Mouse (Mus musculus) embryonic fibroblast, embryonic 13.5 days (primary cell): Measurements from ENCODE around the gene Pgm1. TPM values are rescaled to one million over a fixed set of nuclear protein-coding genes. Genes with fewer than 3 reads are reported as not detected.
A peak's percentile ranks its signal among the peaks of the same experiment; 100 is the strongest.

ENCODE experiments used
- H3K27ac ChIP-seq: 2 replicates; pipeline ENCODE4 v1.5.1; 2012; ENCODE audit warnings: low read length, control low read depth, inconsistent platforms; ENCODE audit not compliant: insufficient read depth
- H3K4me1 ChIP-seq: 2 replicates; pipeline ENCODE4 v1.6.1; 2011; ENCODE audit warnings: low read length; ENCODE audit not compliant: control insufficient read depth, insufficient read depth
- H3K4me3 ChIP-seq: 2 replicates; pipeline ENCODE4 v1.5.1; 2011; ENCODE audit warnings: mild to moderate bottlenecking, control low read depth, low read length; ENCODE audit not compliant: insufficient read depth
- CTCF ChIP-seq: IDR thresholded peaks from 2 replicates; pipeline ENCODE4 v1.5.1; 2011; ENCODE audit warnings: mild to moderate bottlenecking, control low read depth, low read length, moderate library complexity, borderline replicate concordance; ENCODE audit not compliant: insufficient read depth
- POLR2A ChIP-seq: IDR thresholded peaks from 2 replicates; pipeline ENCODE4 v1.6.1; 2011; ENCODE audit warnings: low read depth, mild to moderate bottlenecking, control low read depth, low read length, moderate library complexity
- polyA plus RNA-seq: library from polyadenylated mRNA; stranded (reverse); fragments of >200 nt; gene quantifications from 2 replicates; pipeline ENCODE4 v1.2.4, GENCODE M21; 2011; ENCODE audit warnings: low read depth; ENCODE audit not compliant: missing spikeins, insufficient read length

The Pgm1 gene
- polyA plus RNA-seq, 1 experiment = 39.7 TPM

DNA sequence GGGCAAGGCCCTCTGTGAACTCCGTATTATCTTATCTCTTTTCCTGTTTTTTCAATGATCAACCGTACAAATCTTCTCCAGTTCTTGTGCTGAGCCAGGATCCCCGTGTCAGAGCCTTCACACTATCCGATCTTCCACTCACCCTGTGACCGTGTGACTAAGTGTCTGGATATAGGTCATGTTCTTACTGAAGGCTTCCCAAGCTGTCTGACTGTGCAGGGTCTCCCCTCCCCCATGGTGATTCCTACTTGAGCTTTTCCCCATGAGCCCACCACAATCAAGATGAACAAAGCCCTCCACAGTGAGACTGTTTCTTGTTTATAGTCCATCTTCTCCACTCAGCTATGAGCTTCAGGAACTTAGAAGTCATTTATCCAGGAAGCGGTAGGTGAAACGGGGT, 78.5 kb downstream of the Pgm1 start:
- TF ChIP-seq POLR2A = no peak
- TF ChIP-seq CTCF = no peak
- Histone ChIP-seq H3K4me3 (no peak overlapping the region), H3K27ac (no peak overlapping the region), H3K4me1 (no peaks in the 10 kb centered on the region)

- no peaks in the 10 kb centered on the region for H3K4me1 ChIP-seq
- H3K4me3 ChIP-seq = no peak overlapping the region
- no peak overlapping the region for H3K27ac ChIP-seq
- TF ChIP-seq POLR2A = no peak
- TF ChIP-seq CTCF = peak; percentile 59; the same call in 1 of the 2 replicates
These were observed 79.3 kb downstream of the Pgm1 start for GRCm38 (mm10) chr4:100008371-100009090.

GRCm38 (mm10) chr4:100009211-100009678, 80.0 kb downstream of the Pgm1 start:
- H3K4me1 ChIP-seq = no peaks in the 10 kb centered on the region
- no peak overlapping the region for H3K4me3 ChIP-seq
- TF ChIP-seq CTCF (no peak), POLR2A (no peak)
- no peak overlapping the region for H3K27ac ChIP-seq

GRCm38 (mm10) chr4:100010916-100011315, 81.7 kb downstream of the Pgm1 start:
- Histone ChIP-seq H3K4me3 (no peak overlapping the region), H3K4me1 (no peaks in the 10 kb centered on the region), H3K27ac (no peak overlapping the region)
- TF ChIP-seq CTCF = no peak
- TF ChIP-seq POLR2A = no peak

DNA sequence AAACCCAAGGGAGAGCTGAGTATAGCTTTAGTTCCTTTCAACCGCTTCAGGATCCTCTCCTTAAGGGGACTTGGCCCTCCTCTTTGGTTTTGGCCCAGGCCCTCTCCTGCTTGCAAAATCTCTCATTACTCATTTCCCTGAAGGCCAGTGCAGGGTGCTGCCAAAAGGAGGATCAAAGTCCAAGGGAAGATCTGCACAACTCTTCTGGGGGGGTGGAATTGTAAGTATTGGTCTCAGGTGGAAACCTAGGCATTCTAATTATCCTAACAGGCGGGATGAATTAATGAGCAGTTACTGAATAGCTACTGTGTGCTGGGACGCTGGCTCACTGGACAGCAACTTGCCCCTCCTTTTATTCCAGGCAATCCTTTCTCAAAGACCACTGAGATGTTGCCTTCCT, 82.3 kb downstream of the Pgm1 start:
- TF ChIP-seq CTCF (no peak), POLR2A (no peak)
- Histone ChIP-seq H3K4me1 (no peaks in the 10 kb centered on the region), H3K27ac (no peak overlapping the region), H3K4me3 (no peak overlapping the region)

DNA sequence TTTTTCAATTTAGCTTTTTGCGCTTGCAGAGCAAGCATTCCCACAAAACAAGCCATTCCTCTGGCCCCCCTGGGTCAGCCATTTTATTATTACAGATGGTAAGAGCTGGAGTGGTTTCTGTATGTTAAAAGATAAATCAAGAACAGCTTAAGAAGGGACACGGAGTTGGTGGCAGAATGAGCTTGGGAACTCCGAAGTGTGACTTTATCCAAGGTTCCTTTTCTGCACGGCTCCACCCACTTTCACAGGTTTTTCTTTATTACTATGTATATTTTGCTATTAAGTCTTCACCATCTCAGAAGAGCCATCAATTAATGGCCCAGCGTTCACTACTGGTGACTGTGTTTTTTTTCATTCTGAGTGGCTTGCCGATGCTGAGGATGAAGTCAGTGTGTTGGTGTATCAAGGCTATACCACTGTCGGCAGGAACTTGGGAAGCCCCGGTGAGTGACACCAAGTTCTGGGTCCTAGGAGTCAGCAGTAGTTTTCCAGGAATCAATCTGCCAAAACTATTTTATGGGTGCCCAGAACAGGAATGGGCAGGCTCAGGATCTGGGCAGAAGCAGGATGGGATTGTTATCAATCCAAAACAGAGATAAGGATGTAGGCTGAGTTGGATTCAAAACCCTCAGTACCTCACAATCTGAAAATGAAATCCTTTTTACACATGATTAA, 83.3 kb downstream of the Pgm1 start:
- Histone ChIP-seq H3K27ac (no peak overlapping the region), H3K4me1 (no peaks in the 10 kb centered on the region), H3K4me3 (no peak overlapping the region)
- no peak for TF ChIP-seq POLR2A
- TF ChIP-seq CTCF = no peak

GRCm38 (mm10) chr4:100027773-100028172, 98.6 kb downstream of the Pgm1 start:
- TF ChIP-seq CTCF (no peak), POLR2A (no peak)

DNA sequence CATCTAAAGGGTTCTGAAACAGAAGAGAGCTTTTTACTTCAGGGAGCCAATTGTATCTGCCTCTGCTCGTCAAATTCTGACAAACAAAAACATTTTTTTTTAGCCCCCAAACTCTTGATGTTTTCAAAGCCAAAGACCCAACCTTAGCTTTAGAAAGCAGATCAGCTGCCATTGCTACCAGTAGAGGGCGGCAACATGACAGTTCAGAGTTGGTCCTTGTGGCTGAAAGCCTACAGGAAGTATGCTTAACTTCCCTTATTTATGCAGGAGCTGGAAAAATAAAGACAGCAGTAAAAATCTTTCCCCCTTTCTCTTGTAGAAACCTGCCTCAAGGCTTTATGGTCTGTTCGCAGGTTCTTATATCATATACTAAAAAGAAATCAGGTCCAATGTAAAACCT, 99.4 kb downstream of the Pgm1 start:
- Histone ChIP-seq H3K4me3 (no peak overlapping the region), H3K27ac (no peak overlapping the region), H3K4me1 (no peaks in the 10 kb centered on the region)
- TF ChIP-seq POLR2A = no peak
- peak; percentile 81; the same call in 1 of the 2 replicates for TF ChIP-seq CTCF

More at GRCm38 (mm10) chr4:100027773-100028172, 98.6 kb downstream of the Pgm1 start:
- Histone ChIP-seq H3K4me1 (no peaks in the 10 kb centered on the region), H3K27ac (no peak overlapping the region), H3K4me3 (no peak overlapping the region)

DNA sequence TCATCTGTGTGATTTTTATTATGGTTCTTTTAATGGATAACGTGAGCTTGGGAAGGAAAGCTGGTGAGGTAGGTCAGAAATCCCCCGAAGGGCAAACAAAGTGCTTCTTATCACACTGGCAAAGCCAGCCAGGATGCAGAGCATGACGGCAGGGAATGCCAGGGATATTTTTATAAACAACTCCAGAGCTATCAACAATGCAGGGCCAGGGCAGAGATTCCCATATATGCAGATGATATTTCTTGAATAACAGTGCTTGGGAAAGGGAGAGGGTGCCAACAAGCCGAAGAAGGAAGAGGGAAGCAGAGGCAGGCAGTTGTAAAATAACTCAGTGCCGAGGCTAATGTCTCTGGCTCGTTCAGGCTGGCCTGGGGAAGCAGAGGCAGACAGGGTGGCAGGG, 102.1 kb downstream of the Pgm1 start:
- Histone ChIP-seq H3K27ac (no peak overlapping the region), H3K4me1 (no peaks in the 10 kb centered on the region), H3K4me3 (no peak overlapping the region)
- TF ChIP-seq CTCF (no peak), POLR2A (no peak)

GRCm38 (mm10) chr4:100032608-100033007, 103.4 kb downstream of the Pgm1 start:
- H3K27ac ChIP-seq = no peak overlapping the region
- no peak overlapping the region for H3K4me3 ChIP-seq
- TF ChIP-seq POLR2A = no peak
- TF ChIP-seq CTCF = no peak
- peaks cover under 1% of the 10 kb centered on the region; the same call in 1 of the 2 replicates for H3K4me1 ChIP-seq
